Mouse (Mus musculus): ENCODE measurements around the gene Cactin.

GRCm38 (mm10) chr10:81335393-81336340 is 14.8 kb downstream of the Cactin start:
- no peak for TF ChIP-seq CTCF (IDR thresholded peaks at IDR 0.05; ENCODE audit: low read depth, low read length)
- no peak for TF ChIP-seq POLR2A (IDR thresholded peaks at IDR 0.05; ENCODE audit: borderline replicate concordance, low read depth, low read length)

Measured in bone marrow macrophage, adult 2 months (primary cell).